Mouse (Mus musculus) right cerebral cortex, postnatal 10 days (tissue): ENCODE measurements around the gene M1ap.
A peak's percentile ranks its signal among the peaks of the same experiment; 100 is the strongest.

Experiments used
- DNase-seq, 2 experiments: peaks; one replicate each; pipeline ENCODE4 v3.0.0; 2021; ENCODE audit warnings: low spot score in 2 of 2

Gene M1ap

DNA sequence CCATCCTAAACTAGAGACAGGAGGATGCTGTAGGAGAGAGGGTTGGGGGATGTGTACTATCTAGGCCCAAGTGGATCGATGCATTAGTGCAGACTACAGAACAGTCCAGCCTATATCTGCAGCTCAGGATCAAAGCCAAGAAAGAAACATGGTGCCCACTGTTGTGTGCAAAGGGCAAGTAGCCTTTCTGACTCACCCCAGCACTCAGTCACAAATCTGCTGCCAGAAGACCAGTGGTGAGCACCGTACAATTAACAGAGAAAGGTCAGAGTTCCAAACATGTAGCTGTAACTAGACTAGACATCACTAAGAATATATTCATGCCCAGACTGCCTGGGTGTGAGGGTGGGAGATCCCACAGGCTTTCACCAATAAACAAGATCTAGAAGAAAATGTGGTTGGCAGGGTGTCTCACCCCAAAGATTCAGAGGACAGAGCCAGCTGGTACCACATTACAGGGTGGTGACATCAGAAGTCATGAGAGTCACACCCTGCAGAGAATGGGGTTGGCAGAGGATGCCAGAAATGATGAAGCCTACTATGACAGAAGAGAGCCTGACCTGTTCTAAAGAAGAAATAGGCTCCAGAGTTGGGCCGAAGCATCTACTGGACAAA is 12.0 kb upstream of the M1ap start:
- no peak for DNase-seq

- DNase-seq: peak; percentile 87 to 92
Observed at GRCm38 (mm10) chr6:82939167-82939912, 7.4 kb upstream of the M1ap start, which contains the start of gene Sema4f. TSS of gene Sema4f (minus strand) at chr6:82939769.

- no peak for DNase-seq
Observed at GRCm38 (mm10) chr6:82940765-82941164, 5.9 kb upstream of the M1ap start.

DNA sequence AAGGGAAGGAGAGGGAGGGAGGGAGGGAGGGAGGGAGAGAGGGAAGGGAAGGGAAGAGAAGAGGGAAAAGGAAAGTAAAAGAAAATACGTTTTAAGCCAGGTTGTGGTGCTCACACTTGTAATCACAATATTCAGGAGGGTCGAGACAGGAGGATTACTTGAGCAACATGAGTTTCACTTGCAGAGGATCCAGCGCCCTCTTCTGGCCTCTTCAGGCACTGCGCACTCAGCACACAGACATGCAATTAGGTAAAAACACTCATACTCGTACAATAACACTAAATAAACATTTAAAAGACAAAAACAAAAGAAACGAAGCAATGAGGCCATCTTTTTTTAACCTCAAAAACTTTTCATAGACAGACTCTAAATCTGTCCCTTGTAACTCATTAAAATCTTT is 952 bp upstream of the M1ap start:
- no peak for DNase-seq

DNA sequence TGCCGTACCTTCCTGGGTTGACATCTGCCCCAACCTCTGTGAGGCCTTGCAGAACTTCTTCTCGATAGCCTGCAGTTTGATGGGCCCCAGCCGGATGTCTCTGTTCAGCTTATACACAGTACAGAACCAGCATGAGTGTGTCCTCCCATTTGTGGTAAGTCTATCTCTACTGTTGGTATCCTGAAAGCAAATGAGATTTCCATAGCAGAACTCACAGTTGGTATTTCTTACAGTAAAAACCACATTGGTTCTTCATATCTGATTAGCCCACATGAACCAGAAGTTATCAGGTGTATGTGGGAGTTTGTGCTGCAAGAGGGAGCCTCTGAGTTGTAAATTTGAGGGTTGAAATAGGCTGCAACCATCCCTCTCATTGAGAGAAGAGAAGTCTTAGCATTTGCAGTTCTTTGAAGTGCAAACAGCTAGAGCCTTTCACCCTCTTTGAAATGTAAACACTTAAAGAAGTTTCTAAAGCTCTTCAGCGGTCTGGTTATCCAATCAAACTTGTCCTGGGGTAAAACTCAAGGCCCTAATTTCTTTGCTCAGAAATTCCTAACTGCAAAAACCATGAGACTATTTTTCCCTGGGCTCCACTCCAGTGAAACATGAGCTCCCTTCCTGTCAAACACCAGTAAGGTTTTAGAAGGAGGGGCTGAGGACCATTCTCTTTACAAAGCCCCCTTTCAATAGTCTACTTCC is 10.0 kb downstream of the M1ap start:
- DNase-seq: no peak

- no peak for DNase-seq
Observed at GRCm38 (mm10) chr6:82961664-82962063, 15.0 kb downstream of the M1ap start.

DNA sequence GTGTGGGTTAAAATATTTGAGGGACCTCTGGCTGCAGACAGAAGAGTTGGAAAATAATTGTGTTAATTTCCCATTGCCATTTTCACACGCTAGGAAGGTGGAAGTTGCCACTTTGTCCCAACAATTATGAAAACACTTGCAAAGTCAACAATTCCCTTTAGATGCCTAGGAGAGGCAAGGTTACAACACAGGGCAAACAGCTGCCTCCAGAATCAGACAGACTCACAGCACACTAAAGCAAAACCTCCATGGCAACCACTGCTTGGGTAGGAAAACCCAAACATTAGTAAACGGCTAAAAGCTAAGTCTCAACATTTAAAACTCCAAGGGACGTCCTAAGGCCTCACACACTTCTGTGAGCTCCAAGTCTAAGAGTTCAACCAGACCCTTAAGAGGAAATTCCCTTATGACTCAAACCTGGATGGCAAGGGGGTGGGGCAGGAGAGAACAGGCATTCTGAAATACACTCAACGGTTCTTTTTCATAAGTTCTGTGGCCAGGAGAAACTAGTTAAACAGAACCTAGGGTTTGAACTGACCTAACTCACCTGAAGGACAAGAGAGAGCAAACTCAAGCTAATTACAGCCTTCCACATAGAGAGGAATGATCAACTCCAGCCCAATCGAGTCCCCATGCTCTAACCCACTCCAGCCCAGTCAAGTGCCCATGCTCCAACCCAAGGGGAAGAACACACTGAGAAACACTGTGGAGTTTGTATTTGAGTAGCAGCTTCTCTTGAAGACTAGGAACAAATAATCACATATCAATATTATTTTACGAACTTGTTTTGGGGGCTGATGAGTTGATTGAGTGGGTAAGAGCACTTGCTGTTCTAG is 22.8 kb downstream of the M1ap start:
- no peak for DNase-seq

- DNase-seq: peak; percentile 70 to 79
Observed at GRCm38 (mm10) chr6:82971031-82971430, 24.3 kb downstream of the M1ap start.

DNA sequence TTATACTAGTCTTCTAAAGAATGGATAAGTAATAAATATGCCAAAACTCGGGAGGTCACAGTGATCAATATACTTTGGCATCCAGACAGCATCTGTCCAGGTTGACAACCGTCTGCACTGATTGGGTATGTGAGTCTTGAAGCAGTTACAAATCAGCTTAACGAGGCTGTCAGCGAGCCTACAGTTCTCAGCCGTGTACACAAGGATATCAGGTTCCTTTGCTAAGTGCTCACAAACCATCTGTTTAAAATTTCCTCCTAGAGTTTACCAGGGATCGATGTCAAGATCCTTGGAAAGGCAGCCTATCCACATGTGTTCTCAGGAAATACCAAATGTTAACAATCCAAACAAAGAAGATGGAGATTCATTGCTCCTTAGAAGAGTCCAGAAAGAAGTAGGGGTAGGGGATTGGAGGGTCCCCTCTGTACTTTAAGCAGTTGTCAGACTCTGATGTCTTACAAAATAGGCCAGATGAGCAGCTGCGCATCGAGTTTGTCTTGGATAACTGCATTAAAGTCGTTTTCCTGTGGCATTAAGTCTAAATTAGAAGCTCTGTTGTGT is 40.8 kb downstream of the M1ap start:
- peak in 1 of 2 experiments; percentile 1 for DNase-seq

GRCm38 (mm10) chr6:82993696-82994095 is 47.0 kb downstream of the M1ap start:
- no peak for DNase-seq

DNA sequence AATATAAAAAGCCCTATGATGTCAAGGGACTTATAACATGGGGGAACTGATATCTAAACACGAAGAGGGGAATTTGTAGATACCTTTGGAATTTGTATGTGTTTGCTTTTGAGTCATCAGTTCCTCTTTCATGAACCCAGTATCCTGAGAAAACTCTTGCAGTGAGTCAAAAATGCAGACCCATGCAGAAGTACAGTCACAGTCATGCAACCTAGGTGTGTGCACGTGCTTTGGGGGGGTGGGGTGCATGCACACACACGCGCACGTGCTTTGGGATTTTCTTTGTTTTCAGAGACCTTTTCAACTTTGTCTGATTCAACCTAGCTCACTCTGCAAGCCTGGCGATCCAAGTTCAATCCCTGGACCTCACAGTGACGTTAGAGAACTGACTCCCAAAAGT is 47.7 kb downstream of the M1ap start:
- no peak for DNase-seq

DNA sequence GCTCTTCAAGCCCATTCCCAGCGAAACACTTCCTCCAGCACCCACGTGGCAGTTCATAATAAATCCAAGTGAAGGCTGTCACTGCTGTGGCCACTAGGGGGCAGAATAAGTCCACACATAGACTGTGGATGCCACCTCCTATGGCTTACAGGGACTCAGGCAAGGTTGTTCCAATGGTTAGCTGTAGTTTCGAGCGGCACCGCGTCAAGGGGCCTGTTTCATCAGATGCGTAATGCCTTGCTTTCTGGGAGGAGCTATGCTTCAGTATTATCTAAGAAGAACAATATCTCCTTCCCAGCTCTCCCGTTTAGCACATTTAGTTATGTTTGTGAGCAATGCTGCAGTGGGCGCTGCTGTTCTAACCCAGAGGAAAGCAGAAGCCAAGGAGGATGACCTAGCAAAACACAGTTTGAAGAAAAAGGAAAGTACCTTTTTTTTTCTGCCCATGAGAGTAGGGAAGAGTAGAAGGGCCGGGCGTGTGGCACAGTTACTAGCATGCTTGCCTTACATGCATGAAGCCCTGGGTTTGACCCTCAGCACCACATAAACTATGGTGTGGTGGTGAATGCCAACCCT is 50.1 kb downstream of the M1ap start:
- peak; percentile 94 to 95 for DNase-seq

- peak; percentile 44 to 57 for DNase-seq
Observed at GRCm38 (mm10) chr6:82997511-82998102, 50.9 kb downstream of the M1ap start.

DNA sequence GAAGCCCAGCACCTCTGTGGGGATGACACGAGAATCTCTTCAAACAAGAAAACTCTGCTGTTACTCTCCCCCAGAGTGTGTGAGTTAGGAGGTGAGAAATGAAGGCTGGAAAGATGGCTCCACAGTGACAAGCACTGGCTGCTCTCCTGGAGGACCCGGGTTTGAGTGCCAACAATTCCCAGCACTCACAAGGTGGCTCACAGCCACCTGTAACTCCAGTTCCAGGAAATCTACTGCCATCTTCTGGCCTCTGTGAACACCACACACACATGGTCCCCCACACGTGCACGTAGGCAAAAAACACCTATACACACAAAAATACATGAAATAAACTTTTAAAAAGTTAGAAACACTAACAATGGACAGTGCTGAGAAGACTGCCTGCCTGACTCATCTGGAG is 51.6 kb downstream of the M1ap start:
- DNase-seq: no peak

DNA sequence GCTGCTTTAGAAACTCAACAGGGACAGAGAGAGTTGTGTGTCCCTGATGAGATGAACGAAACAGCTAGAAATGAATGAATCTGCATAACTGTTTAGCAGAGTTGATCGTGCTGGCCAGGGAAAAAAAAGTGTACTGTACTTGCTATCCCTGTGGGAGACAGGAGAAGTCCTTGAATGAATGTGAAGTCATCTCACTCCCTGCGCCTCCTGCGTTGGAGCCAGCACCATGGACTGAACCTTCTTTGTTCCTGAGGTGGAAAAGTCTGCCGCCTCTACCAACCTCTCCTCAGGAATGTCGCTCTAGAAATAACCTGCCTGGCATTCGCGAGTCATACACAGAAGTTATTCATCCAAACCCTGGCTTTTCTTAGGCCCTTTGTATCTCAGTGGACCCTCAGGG is 53.3 kb downstream of the M1ap start:
- no peak for DNase-seq

DNA sequence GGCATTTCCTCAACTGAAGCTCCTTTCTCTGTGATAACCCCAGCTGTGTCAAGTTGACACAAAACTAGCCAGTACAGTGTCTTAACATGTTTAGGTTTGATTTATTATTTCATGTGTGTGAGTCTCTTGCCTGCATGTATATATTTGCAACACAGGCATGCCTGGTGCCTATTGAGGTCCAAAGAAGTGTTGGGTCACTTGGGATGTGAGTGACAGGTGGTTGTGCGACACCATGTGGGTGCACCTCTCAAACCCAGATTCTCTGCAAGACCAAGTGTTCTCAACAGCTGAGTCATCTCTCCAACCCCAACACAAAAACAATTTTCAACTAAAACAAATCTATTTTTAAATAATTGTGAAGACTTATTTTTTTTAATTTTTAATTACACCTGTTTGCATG is 56.4 kb downstream of the M1ap start:
- no peak for DNase-seq

DNA sequence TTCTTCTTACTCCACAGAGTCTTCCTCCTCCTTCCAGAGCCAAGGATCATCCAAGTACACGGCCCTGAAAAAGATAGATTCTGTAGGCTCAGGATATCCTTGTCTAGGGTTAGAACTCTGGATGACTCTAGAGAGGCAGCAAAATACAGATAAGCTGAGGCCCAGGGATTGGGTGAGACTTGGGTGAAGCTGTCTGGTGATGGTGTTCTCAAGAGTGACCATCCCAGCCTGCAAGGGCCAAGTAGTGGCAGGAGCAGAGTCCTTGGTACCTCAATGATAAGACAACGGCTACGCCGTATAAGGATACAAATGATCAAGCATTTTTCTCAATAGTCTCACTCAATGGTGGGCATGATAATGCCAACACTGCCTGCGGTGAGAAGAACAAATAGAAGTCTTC is 57.1 kb downstream of the M1ap start:
- DNase-seq: no peak

DNA sequence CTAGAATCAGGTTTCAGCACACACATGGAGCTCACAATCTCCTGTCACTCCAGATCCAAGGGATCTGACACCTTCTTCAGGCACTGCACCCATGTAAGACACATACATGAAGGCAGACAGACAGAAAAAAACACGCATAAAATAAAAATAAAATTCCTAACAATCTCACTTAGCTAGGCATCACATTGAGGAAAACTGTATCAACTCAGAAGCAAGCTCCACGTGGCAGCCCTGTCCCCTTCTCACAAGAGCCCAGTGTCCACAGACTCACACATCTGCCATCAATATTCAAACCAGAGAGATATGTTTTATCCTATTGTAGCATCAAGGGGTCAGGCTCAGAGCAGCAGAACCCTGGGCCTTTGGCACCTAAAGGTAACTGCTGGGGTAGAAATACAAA is 57.6 kb downstream of the M1ap start:
- no peak for DNase-seq

GRCm38 (mm10) chr6:83004872-83005271 is 58.2 kb downstream of the M1ap start:
- DNase-seq: peak; percentile 41 to 47

DNA sequence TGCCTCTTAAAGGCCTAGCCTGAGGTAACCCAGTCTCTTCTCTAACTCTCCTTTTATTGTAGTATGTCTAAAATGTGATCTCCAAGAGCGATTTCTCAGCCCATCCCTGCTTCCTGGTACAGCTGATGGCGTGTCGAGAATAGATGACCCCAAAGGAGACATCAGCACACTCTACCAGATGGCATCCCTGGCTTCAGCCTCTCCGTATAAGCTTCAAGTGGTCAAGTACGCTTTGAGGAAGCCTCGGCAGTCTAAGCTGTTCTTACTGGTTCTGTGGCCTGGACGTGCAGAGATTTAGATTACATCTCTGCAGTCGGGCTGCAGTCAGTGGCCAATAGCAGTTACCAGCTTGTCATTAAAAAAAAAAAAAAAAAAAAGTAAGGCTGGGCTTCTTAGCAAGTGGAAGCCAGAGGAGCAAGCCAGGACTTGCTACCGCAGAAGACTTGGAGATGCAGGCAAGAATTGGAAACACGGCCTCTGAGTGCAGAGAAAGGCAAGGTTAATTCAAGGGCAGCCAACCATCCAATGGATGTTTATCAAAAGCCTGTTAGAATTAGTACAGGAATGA is 58.8 kb downstream of the M1ap start:
- DNase-seq: no peak

DNA sequence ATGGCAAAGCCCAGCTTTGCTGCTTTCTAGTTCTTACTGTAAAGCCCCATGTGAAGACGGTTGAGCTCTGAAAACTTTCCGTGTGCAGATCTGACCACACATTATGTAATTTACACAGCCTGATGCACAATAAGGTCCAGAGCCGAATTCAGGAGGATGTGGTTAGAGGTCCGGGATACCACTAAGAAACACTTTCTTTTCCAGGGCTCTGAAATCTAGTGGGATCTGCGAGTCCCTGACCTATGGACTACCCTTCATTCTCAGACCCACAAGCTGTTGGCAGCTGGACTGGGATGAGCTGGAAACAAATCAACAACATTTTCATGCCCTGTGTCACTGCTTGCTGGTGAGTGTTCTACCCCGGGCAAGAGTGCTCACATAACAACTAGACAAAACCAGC is 59.4 kb downstream of the M1ap start:
- no peak for DNase-seq
